Mouse (Mus musculus): ENCODE data around the gene Trmt1.

DNA sequence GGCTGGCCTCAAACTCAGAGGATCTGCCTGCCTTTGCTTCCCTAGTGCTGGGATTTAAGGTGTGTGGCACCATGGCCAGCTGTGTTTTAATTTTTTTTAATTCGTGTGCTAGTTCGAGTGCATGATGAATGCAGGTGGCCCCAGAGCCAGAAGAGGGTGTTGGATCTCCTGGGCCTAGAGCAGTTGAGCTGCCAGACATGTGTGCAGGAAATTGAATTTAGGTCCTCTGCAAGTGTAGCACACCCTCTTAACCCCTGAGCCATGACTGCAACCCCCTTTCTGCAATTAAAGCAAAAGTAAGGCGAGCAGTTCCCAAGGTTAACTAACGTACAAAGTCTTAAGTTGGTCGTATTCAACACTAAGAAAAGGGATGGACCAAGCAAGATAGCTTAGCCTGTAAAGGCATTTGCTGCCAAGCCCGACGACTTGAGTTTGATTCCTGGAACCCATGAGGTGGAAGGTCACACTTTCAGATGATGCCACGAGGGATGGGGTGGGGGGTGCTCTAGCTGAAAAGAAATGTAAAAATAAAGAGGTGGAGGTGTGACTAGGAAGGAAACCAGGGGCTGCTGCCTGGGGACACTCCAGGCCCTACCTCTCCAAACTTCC is 48.1 kb upstream of the Trmt1 start:
- no peak for TF ChIP-seq POLR2A (IDR thresholded peaks at IDR 0.05; ENCODE audit: control insufficient read depth, low read depth, low read length)
- TF ChIP-seq CTCF (IDR thresholded peaks at IDR 0.05; ENCODE audit: control insufficient read depth, insufficient read depth, insufficient replicate concordance, low read depth, low read length), result no peak
